Mouse (Mus musculus) common myeloid progenitor, adult 5-6 weeks (primary cell): ENCODE measurements at regions not wholly inside any gene's neighbourhood (a gene's known extent, or its start where the extent isn't known, plus 50 kb on each side); places are given as distances from the start of the nearest gene placed in this dataset.

Source experiments
- ATAC-seq: replicated peaks from 2 replicates; pipeline ENCODE4 v1.8.0; 2016; ENCODE audit warnings: low read depth, mild to moderate bottlenecking, moderate TSS enrichment, inconsistent platforms; ENCODE audit not compliant: poor library complexity, severe bottlenecking

DNA sequence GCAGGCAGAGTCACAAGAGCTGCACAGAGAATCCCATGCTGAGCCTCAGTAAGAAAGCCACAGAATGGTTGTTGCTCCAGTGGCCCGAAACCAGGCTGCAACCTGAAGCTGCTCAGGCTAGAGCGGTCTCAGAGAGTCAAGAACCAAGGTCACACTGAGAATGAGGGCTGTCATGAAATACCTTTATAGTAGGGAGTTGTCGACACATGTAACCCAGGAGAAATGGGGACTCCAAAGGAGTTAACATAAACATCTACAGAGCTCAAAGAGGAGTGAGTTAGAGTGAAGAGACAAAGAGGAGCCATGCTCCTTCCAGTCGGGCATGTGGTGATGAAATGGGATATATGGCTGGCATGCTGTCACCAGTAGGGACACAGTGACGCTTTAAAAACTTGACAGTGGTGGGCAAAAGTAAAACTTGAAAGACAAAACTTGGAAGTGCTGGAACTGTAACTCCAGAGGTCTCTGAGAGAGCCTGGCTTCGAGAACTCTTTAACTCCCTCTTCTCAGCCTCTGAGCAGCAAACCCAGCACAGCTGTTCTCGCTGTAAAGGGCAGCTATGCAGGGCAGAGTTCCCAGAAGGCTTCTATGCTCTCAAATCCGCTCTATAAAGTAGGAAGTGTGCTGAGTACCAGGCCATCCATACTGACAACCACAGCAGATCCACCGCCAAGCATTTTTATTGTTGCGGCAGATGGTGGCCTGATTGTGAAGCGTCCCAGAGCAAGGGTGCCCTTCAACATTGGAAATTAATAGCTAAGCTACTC, 52.9 kb upstream of the Pthlh start:
- ATAC-seq = no peak

- peak; percentile 77; the same call in 1 of the 2 replicates for ATAC-seq
These were observed 52.2 kb upstream of the Pthlh start for GRCm38 (mm10) chr6:147316140-147316539.

- no peak for ATAC-seq
These were observed 51.2 kb upstream of the Pthlh start for GRCm38 (mm10) chr6:147315207-147315606.
